Mouse (Mus musculus): Measurements from ENCODE around the gene Ddx55.
A peak's percentile ranks its signal among the peaks of the same experiment; 100 is the strongest.
"Not testable (repeated sequence)": the region's sequence is repeated elsewhere in the genome, so short reads cannot be mapped to it uniquely, and the experiment has no call there.

Ddx55 gene

DNA sequence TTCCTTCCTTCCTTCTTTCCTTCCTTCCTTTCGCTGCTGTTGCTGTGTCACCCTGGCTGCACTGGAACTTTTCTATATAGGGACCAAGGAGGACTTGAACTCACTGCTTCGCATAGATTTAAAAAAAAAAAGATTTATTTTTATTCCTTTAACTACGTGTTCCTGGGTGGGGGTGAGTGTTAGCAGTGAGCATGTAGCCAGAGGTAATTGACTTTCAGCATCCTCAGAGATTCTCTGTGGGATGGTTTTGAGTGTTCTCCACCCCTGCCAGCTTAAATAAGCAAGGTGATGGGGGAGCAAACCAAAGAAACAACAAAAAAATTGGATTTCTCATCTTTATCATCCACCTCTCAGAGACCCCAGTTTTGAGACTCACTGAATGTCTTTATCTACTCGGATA, 12.8 kb upstream of the Ddx55 start:
- DNase-seq = no peak

DNA sequence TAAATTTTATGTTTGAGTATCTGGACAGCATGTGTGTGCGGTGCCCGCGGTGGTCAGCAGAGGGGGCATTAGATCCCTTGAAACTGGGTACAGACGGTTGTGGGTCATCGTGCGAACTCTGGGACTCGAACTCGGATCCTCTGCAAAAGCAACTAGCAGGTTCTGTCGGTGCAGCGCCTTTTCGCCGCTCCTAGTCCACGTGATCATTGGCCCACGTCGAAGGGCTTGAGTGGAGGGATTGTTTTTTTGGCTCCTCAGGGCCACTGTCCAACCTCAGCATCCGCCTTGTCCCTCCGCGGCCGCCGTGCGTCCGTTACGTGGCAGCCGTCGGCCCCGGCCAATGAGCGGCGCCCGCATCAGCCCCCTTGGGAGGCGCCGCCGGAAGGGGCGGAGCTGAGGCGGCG, 12.3 kb upstream of the Ddx55 start, which contains the start of gene Tmed2:
Gene Tmed2, plus strand, starts transcription at position 313 of the 404 bp plus-strand sequence.
- peak; percentile 97 for DNase-seq

DNA sequence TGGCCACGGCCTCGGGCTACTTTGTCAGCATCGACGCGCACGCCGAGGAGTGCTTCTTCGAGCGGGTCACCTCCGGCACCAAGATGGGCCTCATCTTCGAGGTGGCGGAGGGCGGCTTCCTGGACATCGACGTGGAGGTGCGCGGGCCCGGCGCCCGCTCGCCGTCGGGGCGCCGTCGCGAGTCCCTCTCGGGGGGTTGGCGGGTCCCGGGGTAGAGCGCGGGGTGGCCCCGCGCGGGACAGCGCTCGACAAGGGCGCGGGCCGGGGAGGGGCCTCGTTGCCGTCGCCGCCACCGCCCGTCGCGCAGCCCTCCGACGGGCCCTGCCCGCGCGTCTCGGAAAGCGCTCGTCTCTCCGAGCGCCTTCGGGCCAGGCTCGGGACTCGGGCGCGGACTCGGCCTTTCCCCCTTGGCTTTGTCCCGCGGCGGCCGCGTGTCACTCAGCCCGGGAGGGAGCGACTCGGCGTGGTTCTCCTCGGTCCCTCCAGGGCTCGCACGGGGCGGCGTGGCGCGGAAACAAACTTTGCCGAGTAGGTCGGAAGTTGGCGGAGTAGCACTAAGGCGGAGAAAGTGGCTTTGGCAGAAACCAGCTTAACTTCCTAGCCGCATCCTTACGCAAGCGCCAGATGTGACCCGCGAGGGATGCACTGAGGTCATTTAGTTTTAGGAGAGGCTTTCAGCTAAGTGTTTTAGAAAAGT, 11.6 kb upstream of the Ddx55 start:
- peak; percentile 77 for DNase-seq

DNA sequence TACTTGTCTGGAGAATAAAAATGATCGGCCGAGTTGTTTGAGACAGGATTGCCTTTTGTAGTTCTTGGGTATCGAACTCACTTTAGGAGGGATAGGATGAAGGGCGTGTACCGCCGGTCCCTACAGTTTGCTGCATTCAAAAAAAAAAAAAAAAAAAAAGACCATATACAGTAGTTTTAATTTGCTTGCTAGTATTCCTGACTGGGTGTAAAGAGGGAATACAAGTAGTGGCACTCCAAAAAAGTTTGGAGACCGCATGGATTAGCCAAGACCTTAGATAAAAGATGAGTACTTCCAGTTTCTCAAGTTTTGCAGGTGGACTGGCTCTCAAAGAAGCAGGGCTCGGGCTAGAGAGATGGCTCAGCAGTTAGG, 11.1 kb upstream of the Ddx55 start:
- no peak for DNase-seq

DNA sequence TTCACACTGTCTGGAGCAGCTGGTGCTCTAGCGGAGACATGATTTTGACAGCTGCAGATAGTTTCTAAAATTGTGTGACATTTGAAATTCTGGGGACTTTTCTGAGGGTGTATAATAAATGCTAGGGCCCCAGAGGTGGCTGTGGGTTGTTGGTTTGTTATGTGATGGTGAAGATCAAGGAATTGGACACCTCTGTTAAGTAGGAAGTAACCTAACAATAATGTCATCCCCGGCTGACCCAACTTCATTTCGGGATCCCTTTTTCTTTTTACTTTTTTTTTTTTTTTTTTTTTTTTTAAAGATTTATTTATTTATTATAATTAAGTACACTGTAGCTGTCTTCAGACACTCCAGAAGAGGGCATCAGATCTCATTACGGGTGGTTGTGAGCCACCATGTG, 1.9 kb upstream of the Ddx55 start:
- not testable (repeated sequence) for DNase-seq

DNA sequence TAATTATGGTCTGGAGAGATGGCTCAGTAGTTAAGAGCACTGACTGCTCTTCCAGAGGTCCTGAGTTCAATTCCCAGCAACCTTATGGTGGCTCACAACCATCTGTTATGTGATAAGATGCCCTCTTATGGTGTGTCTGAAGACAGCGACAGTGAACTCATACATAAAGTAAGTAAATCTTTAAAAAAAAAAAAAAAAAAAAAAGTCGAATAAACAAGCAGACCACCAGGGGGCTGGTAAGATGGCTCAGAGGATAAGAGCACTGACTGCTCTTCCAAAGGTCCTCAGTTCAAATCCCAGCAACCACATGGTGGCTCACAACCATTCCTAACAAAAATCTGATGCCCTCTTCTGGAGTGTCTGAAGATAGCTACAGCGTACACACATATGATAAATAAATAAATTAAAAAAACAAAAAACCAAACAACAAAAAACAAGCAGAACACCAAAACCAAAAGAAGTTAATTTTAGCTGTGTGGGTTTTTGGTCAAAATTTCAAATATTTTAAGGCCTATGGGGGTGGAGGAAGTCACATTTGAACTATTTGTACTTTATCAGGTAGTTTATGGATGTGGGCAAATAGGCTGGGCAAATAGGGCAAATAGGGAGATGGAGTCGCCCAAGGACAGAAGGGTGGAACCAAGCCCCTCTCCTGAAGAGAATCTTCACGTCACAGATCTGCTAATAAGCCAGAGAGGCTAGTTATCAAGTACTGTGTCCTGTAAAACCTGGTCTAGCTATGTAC, 1.1 kb upstream of the Ddx55 start:
- DNase-seq = not testable (repeated sequence)

DNA sequence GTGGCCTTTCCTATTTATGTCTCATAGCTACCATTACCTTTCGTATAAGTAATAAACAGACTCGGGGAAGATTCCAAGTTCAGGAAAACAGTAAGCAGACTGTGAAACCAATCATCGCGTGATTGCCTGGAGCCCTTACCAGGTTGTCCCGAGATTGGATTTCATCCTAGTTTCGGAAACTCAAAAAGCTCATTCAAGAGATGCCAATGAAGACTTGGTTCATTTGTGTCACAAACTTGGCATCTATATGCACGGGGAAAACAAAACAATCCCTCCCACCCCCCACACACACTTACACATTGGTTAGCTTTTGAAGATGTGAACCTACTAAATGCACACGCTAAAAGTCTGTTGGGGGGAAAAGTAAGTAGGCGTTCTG, 581 bp upstream of the Ddx55 start:
- DNase-seq = no peak

DNA sequence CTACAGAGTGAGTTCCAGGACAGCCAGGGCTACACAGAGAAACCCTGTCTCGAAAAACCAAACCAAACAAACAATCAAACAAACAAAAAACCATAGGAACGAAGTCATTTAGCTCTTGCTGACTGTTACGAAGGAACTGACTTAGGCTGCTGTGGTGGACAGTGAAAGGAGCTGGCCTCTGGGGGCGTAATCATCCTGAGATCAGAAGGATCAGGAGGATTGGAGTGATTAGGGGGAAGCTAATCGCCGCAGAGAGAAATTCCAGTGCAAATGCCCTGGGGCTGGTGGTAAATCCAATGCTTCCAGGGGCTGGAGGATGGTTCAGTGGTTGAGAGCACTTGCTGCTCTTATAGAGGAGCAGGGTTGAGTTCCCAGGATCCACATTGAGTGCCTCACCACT, 943 bp downstream of the Ddx55 start:
- no peak for DNase-seq

DNA sequence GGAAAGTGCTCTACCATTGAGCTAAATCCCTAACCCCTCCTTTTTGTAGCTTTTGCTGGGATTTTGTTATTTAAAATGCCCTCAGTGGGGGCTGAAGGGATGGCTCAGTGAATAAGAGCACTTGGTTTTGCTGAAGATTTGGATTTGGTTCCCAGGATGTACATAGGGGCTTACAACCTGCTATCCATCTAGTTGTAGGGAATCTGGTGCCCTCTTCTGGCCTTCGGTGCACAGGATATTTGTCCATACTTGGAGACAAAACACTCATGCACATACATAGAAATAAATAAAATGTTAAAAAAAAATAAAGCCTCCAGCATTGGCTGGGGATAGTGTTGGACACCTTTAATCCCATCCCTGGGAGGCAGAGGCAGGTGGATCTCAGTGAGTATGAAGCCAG, 2.5 kb downstream of the Ddx55 start:
- no peak for DNase-seq

DNA sequence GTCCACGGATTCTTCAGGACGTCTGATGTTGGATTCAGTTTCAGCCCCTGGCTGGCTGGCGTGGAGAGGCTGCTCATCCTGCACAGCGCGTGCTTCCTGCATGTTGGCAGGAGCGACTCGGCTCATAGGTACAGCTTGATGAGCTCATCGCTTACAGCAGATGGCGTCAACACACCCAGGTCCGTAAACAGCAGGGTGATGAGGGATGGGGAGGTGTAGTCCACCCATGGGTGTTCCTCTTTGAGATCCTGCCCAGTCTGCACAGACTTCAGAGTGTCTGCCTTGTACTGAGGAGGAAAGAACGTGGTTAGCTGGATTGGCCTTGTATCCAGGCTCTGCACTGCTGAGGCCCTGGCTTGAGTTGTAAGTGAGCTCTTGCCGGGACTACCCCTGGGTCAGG, 18.4 kb downstream of the Ddx55 start:
- DNase-seq = no peak

DNA sequence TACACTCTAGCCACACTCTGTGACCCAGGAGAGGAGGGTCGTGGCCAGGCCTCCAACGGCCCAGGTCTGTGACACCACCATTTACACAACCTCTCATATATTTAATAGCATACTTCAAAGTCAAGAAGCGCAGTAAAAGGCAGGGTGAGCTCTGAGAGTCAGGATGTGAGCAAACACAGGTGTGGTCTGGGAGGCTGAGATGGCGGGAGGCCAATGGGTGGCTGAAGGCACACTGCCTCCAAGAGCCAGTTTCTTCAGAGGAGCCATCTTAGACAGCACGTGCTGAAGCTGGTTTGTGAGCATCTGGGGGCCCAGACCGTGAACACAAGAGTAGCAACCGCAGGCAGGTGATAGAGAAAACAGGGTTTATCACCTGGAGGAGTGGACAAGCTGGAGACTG, 22.8 kb downstream of the Ddx55 start:
- no peak for DNase-seq

DNA sequence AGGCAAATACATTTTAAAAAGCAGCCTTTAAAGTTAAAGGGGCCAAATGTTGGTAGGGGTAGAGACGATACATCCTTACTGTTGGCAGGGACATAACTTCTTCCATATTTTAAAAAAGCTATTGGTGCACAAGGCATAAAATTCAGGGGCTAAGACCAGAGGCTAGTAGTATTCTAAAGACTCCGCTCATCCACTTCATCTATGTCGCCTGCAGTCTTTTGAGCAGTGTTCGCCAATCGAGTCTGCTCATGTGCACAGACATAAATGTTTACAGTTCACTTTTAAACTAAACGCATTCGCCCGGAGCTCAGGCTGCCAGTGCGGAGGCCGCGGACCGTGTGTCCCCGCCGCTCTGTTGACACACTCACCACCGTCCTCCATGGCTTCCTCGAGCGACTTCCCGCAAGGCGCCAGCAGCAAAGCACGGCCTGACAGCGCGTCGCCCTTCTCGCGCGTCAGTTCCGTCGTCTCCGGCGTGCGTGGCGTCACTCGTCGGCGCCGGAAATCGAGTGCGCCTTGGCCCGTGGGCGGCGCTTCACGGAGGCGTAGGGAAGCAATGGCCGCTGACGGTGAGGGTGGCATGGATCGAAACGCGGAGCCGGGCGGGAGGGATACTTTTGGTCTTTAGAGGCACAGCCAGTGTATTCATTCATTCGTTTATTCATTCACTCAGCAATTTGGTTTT, 26.1 kb downstream of the Ddx55 start, which contains the start of the genes Eif2b1 and Gtf2h3:
Gene Eif2b1, minus strand, starts transcription at position 499 of the 685 bp plus-strand sequence.
Gene Gtf2h3, plus strand, starts transcription at position 508 of the 685 bp plus-strand sequence.
- peak; percentile 86 for DNase-seq

DNA sequence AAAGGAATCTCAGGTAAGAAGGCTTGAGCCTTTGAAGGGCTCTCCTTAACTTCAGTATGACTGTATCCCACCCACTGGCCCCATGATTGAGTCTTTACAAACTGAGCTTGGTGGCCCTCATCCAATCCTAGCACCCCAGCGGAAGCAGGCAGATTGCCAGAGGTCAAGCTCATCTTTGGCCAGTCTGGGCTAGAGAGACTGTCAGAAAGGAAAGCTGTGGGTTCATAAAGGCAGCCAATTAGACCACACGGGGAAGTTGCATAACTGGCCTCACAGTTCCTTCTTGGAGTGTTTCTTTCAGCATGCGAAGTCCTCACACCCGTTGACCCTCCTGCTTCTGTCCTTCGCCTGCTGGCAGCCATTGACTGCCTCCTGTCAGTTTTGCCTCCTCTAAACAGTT, 29.9 kb downstream of the Ddx55 start:
- DNase-seq = peak; percentile 21

DNA sequence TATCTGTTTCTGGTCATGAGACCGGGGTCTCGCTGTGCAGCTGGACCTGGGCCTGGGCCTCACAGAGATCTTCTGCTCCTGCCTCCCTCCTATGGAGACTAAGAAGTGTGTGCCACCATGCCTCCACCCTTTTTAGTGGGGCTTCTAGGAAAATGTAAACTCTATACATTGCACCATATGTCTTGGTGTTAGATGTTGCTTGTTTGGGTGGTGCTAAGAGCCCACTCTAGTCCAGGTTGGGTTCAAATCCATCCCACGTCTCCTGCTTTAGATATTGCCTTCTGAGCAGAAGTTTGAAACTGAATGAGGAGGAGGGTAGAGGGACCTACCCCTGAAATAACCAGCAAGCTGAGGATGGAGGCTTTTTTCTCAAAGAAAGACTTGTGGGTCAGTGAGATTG, 40.1 kb downstream of the Ddx55 start:
- no peak for DNase-seq

DNA sequence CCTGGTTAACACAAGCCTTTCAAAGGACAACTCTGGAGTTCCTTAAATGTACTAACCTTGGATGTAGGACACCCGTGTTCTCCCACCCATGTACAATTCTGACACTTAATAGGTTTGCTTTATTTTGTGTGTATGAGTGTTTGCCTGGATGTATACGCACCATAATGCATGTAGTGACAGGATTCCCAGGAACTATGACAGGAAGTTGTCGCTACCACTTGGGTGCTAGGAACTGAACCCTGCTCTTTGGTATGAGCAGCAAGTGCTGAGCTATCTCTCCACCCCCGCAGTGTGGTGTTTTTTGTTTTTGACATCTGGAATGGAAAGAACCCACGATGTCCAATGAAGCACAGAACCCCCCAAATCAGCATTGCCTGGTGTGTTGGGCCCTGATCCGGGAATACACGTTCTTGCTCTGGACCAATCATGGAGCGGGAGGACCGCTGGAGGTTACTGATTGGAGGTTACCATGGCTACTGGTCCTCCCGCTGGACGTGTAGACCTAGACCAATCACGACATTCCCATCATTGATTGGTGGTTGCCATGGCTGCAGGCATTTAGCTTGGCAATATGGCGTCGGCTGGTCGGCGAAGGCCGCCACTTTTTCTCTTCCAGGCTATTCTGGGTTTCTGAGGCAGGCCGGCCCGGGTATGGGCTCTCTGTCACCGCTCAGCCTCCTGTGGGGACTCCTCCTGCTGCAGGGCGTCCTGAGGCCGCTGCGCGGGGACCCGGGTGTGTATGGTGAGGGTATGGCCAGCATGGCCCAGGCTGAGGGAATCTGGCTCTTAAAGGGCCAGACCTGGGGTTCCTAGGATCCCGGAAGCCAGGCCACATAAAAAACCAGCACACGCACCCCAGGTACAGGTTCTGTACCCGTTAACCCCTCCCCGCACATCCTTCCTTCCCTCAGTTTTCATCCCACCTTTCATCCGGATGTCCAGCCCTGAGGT, 45.8 kb downstream of the Ddx55 start:
- DNase-seq = peak; percentile 97

DNA sequence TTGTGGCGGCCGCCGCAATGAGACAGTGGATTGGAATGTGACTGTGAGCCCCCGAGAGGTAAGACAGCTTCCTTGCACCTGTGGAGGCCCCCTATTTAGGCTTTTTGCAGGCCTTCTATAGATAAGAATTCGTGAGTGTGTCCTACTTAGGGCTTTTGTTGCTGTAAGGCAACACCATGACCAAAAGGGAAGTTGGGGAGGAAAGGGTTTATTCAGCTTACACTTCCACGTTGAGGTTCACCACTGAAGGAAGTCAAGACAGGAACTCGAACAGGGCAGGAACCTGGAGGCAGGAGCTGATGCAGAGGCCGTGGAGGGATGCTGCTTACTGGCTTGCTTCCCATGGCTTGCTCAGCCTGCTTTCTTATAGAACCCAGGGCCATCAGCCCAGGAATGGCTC, 47.1 kb downstream of the Ddx55 start:
- not testable (repeated sequence) for DNase-seq

DNA sequence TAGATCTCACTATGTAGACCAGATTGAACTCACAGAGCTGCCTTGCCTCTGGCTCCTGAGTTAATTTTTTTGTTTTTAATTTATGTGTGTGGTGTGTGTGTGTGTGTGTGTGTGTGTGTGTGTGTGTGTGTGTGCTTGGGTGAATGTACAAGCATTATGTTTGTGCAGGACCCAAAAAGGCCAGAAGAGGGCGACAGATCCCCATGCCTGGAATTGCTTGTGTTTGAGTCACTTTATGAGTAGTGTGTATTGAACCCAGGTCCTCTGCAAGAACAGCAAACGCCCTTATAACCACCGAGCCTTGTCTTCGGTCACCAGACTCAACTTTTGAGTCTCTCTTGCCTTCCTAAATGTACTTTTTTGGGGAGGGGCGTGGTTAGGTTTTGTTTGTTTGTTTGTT, 49.7 kb downstream of the Ddx55 start:
- DNase-seq = no peak

DNA sequence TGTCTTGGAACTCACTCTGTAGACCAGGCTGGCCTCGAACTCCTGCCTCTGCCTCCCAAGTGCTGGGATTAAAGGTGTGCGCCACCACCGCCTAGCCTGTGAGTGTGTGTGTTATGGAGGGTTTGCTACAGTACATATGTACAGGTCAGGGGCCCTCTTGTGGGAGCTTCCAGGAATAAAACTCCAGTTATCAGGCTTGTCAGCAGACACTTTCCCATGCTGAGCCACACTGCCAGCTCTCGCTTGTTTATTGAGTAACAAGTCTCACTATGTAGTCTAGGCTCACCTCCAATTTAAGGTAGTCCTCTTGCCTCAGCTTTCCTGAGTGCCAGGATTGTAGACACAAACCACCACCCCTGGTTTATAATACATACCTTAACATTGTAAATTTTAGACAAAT, 51.6 kb downstream of the Ddx55 start:
- DNase-seq = no peak

DNA sequence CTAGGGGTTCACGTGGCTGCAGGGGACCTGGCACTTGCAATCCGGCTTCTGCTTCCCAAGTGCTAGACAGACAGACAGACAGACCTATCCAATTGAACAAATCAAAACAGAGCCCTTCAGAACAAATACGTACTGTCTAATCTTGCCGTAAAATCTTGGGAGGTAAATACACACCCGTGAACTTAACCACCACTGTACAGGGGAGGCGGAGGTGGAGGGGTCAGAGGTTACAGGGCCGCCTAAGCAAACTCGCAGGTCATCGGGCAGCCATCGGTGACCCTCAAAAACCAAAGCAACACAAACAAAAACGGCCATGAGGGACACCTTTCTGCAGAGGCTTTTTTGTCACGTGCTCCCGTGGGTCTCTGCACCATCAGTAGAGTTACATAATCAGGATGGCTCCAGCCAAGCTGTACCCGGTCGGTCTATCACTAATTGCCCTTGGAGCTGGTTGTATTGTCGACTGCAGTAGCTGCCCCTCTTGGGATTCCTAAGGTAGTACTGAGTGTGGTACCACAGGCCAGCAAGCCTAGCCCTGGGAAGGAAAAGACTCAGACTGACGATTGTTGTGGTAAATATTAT, 52.5 kb downstream of the Ddx55 start:
- no peak for DNase-seq

DNA sequence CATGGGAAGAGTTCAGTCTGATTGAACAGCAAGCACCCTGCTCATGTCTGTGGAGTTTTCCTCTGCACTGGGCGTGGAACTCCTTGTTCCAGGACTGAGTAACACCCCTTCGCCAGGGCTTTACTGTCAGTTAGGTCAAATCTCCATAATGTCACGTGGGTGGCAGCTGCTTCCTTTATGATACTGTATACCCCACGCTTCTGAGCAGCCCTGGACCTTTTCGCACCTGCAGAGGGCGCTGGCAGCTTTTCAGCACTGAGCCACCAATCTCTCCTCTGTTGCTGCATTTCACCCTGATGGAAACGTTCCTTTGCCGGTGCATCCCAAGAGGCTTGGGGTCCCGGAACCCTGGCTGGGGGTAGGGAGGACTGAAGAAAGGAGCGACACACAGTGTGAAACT, 58.3 kb downstream of the Ddx55 start:
- DNase-seq = no peak

DNA sequence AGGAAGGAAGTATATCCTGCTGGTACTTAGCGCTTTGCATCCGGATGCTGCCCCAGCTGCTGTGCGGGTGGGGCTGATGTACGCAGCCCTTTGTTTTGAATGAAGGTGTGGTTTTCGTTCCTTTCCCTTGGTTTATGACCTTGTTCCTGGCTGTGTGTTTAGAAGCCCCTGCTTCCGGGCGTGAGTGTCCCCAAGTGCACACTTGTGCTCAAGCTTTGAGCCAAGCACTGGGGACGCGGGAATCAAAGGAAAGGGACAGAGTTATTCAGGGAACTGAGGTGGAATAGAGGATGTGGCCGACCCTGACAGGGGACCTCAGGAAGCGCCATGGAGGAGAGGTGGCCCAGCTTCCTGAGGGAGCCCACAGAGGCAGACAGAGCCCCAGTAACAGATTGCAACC, 62.0 kb downstream of the Ddx55 start:
- DNase-seq = no peak

DNA sequence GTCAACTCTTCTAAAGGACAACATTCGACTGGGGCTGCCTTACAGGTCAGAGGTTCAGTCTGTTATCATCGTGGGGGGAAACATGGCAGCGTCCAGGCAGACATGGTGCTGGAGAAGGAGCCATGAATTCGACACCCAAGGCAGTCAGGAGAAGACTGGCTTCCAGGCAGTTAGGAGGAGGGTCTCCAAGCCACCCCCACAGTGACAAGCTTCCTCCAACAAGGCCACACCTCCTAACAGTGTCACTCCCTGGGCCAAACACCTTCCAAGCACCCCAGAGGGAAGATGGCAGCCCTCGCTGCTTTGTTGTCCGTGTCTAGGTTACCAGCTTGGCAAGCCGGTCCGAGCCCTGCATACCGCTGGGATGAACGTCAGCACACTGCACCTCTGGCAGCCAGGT, 66.0 kb downstream of the Ddx55 start:
- DNase-seq = no peak

Measured in kidney, adult 11 months (tissue).